28 mouse cellular contexts compared by ENCODE assay signal in genomic region chr11:70586261-70586660, GRCm38 (mm10). TPM values are rescaled to one million over a fixed set of nuclear protein-coding genes. Genes with fewer than 3 reads are reported as not detected.
DNase-seq lines count a peak whose midpoint lies in the region; ATAC-seq and TF ChIP-seq lines count a peak whose summit lies in the region.
"Had no signal": no experiment of that assay in that cellular context is flagged by ENCODE, and none has a peak within 500 bp of the region (broad histone marks: within the 10 kb centered on the region; RNA-seq: fewer than 3 reads in every experiment).

No protein-coding gene starts in this region.

- TF ChIP-seq RAD21 in CH12.LX (IDR thresholded peaks at IDR 0.05; ENCODE audit: low read depth, low read length): no peak

- intact Hi-C loops in left cerebral cortex, adult 2 months (cut with DNase I): no loop called here

- TF ChIP-seq EP300 in CH12.LX (IDR thresholded peaks at IDR 0.05; ENCODE audit: low read length): 0 out of 2 replicates have a peak, but pooled peaks have one; percentile 23

- no peaks in the 10 kb centered on the region for H3K9me3 ChIP-seq in CH12.LX (replicated peaks; ENCODE audit: low read length)
- H3K9me3 ChIP-seq in liver, embryonic 12.5 days (replicated peaks): no peaks in the 10 kb centered on the region
- H3K9me3 ChIP-seq: G1E; neural tube, embryonic 15.5 days had no signal

- dilution Hi-C loops in CH12.LX (cut with MboI; ENCODE audit: extremely low pct_ligation_motif_present, extremely low pct_unique_long_range_greater_than_20kb, low sequenced_read_pairs): no loop called here

- peaks cover 0 to 35% of the 10 kb centered on the region in 2 experiments for H3K36me3 ChIP-seq in CH12.LX (replicated peaks in 1 of 2; ENCODE audit: control insufficient read depth in 1 of 2, insufficient read depth in 1 of 2, low read length in 1 of 2)
- H3K36me3 ChIP-seq in myocyte (ENCODE audit: control insufficient read depth, insufficient read depth): no peaks in the 10 kb centered on the region
- 0 out of 2 replicates have a peak, but pooled peaks cover 7% of the 10 kb centered on the region for H3K36me3 ChIP-seq in liver, embryonic 12.5 days
- H3K36me3 ChIP-seq: neural tube, embryonic 15.5 days had no signal

- in situ Hi-C loops in CH12.LX (cut with MboI; ENCODE audit: low pct_ligation_motif_present, low pct_unique_long_range_greater_than_20kb, low sequenced_read_pairs): no loop called here

- no peak for TF ChIP-seq CTCF in left cerebral cortex, adult 2 months (IDR thresholded peaks at IDR 0.05)
- TF ChIP-seq CTCF in CH12.LX (conservative IDR thresholded peaks at IDR 0.05 in 1 of 2, IDR thresholded peaks at IDR 0.05 in 1 of 2; ENCODE audit: low read depth in 2 of 2, low read length in 2 of 2): no peak

- WGBS in liver, embryonic 12.5 days (ENCODE audit: insufficient replicate concordance): 72% methylated on average over 3 of the region's 3 CpGs

- H3K27ac ChIP-seq in left cerebral cortex, adult 2 months: peak overlapping the region; percentile 73
- H3K27ac ChIP-seq in CH12.LX (ENCODE audit: insufficient read depth, low read depth): peak overlapping the region; percentile 38
- no peak overlapping the region for H3K27ac ChIP-seq in liver, embryonic 12.5 days
- H3K27ac ChIP-seq: hindbrain, postnatal 0 days; liver, embryonic 14.5 days; neural tube, embryonic 15.5 days had no signal

- no peak overlapping the region for H3K4me3 ChIP-seq in left cerebral cortex, adult 2 months
- H3K4me3 ChIP-seq in CH12.LX (replicated peaks in 1 of 3; ENCODE audit: low read depth in 2 of 3, low read length in 2 of 3, poor library complexity in 1 of 3) (peak overlapping the region in 1 of 3 experiments; percentile 1), myocyte (no peak overlapping the region)
- H3K4me3 ChIP-seq in liver, embryonic 12.5 days: no peak overlapping the region
- H3K4me3 ChIP-seq: neural tube, embryonic 15.5 days had no signal

- DNase-seq in left cerebral cortex, adult 2 months (ENCODE audit: extremely low spot score in 1 of 2, low spot score in 2 of 2): no peak
- no peak for DNase-seq in left cerebral cortex, adult 11 months (ENCODE audit: low spot score)
- DNase-seq in CH12.LX (ENCODE audit: extremely low read depth): peak; percentile 72
- DNase-seq in brain, adult 2 months (ENCODE audit: low read depth, low spot score): peak; percentile 61
- no peak for DNase-seq in kidney, postnatal 36 days
- no peak for DNase-seq in urinary bladder, adult 2 months (ENCODE audit: low spot score)
- DNase-seq: cerebellum, postnatal 14 days; gastrocnemius, postnatal 25 days; kidney, adult 11 months; kidney, postnatal 10 days; midbrain, embryonic 14.5 days; right cerebral cortex, postnatal 14 days; thymus, postnatal 25 days had no signal

- H3K79me2 ChIP-seq in CH12.LX (replicated peaks; ENCODE audit: control insufficient read depth, extremely low read depth, insufficient read depth, poor library complexity, severe bottlenecking) (peaks cover 9% of the 10 kb centered on the region; the same call in 1 of the 2 replicates), myocyte (ENCODE audit: control insufficient read depth, insufficient read depth) (peaks cover 63% of the 10 kb centered on the region)

- no peak for ATAC-seq in liver, embryonic 12.5 days
- ATAC-seq: hindbrain, postnatal 0 days had no signal

- H3K4me1 ChIP-seq in CH12.LX (ENCODE audit: control insufficient read depth in 1 of 2, insufficient read depth in 2 of 2): peaks cover 49 to 96% of the 10 kb centered on the region in 2 experiments
- H3K4me1 ChIP-seq in liver, embryonic 12.5 days: peaks cover 33% of the 10 kb centered on the region

- TF ChIP-seq POLR2A in CH12.LX (IDR thresholded peaks at IDR 0.05; ENCODE audit: low read depth, low read length) (no peak), myocyte (IDR thresholded peaks at IDR 0.05; ENCODE audit: insufficient read length, low read depth) (no peak)

- H3K27me3 ChIP-seq in CH12.LX (replicated peaks): no peaks in the 10 kb centered on the region
- no peaks in the 10 kb centered on the region for H3K27me3 ChIP-seq in myocyte (ENCODE audit: control insufficient read depth, insufficient read depth, insufficient read length)
- no peaks in the 10 kb centered on the region for H3K27me3 ChIP-seq in liver, embryonic 12.5 days (replicated peaks)
- H3K27me3 ChIP-seq: neural tube, embryonic 15.5 days had no signal

- no peak overlapping the region for H3ac ChIP-seq in myocyte (ENCODE audit: control insufficient read depth, insufficient read length)

- peak overlapping the region; percentile 60; the same call in 1 of the 2 replicates for H3K4me2 ChIP-seq in CH12.LX (ENCODE audit: insufficient read depth, low read depth, poor library complexity, severe bottlenecking)
- peak overlapping the region; percentile 67 for H3K4me2 ChIP-seq in myocyte (ENCODE audit: low read depth)
- H3K4me2 ChIP-seq in liver, embryonic 12.5 days: no peak overlapping the region
- H3K4me2 ChIP-seq: neural tube, embryonic 15.5 days had no signal

- H3K9ac ChIP-seq in CH12.LX (ENCODE audit: insufficient read depth, low read depth): peak overlapping the region; percentile 7; the same call in 1 of the 2 replicates
- no peak overlapping the region for H3K9ac ChIP-seq in liver, embryonic 12.5 days
- H3K9ac ChIP-seq: liver, embryonic 14.5 days; neural tube, embryonic 15.5 days had no signal

TF ChIP-seq in CH12.LX, 34 proteins besides CTCF, POLR2A, EP300 and RAD21:
- TF ChIP-seq SIN3A (IDR thresholded peaks at IDR 0.05; ENCODE audit: low read length) (0 out of 2 replicates have a peak, but pooled peaks have one; percentile 47), BHLHE40 (IDR thresholded peaks at IDR 0.05; ENCODE audit: low read depth, low read length) (peak; percentile 52), TBP (conservative IDR thresholded peaks at IDR 0.05; ENCODE audit: low read depth, low read length) (no peak), USF1 (IDR thresholded peaks at IDR 0.05; ENCODE audit: low read depth, low read length) (no peak), TCF12 (IDR thresholded peaks at IDR 0.05; ENCODE audit: low read depth, low read length) (0 out of 2 replicates have a peak, but pooled peaks have one; percentile 11), MAZ (IDR thresholded peaks at IDR 0.05; ENCODE audit: low read depth, low read length) (no peak), MEF2A (IDR thresholded peaks at IDR 0.05; ENCODE audit: borderline replicate concordance, low read depth, low read length) (peak; percentile 19; the same call in 1 of the 2 replicates), SMC3 (IDR thresholded peaks at IDR 0.05; ENCODE audit: low read depth, low read length) (no peak)

TF ChIP-seq in myocyte, 11 proteins besides CTCF, POLR2A, EP300 and RAD21 (continues in another document):
- TF ChIP-seq MYOD1 (IDR thresholded peaks at IDR 0.05; ENCODE audit: control insufficient read depth in 1 of 3, insufficient read length in 2 of 3, low read depth in 2 of 3): no peak
- no peak for TF ChIP-seq SRF (IDR thresholded peaks at IDR 0.05; ENCODE audit: control insufficient read depth, insufficient read length, low read depth)
- no peak for TF ChIP-seq CEBPB (IDR thresholded peaks at IDR 0.05; ENCODE audit: insufficient read depth, poor library complexity, severe bottlenecking)
- TF ChIP-seq MAX (IDR thresholded peaks at IDR 0.05; ENCODE audit: low read depth): no peak
- TF ChIP-seq TCF12 (IDR thresholded peaks at IDR 0.05; ENCODE audit: insufficient read depth, poor library complexity, severe bottlenecking): no peak
- no peak for TF ChIP-seq MYOG (IDR thresholded peaks at IDR 0.05; ENCODE audit: control insufficient read depth in 1 of 3, insufficient read depth in 1 of 3, insufficient read length in 2 of 3, low read depth in 2 of 3)
- TF ChIP-seq REST (IDR thresholded peaks at IDR 0.05; ENCODE audit: insufficient read depth, insufficient read length): no peak
- no peak for TF ChIP-seq E2F4 (IDR thresholded peaks at IDR 0.05; ENCODE audit: insufficient read depth)

RNA-seq across cellular contexts. Expression of gene Mink1, which starts 23.6 kb away (rescaled TPM):
- total RNA-seq in left cerebral cortex, adult 2 months (2021): 100 to 1,000 TPM; 411 to 445 TPM
- 24.3 and 31.2 TPM in 2 replicates for total RNA-seq in CH12.LX (2012; rRNA removed)
- total RNA-seq in CH12.LX (2014; rRNA removed): 11.6 and 15.0 TPM in 2 replicates
- 79.8 and 82.8 TPM in 2 replicates for polyA plus RNA-seq in CH12.LX (2012; ENCODE audit: insufficient read length, low read depth)
- 34.4 TPM for polyA plus RNA-seq in myocyte (2012; fragmentation: generic; extraction: Trizol)
- 8.3 and 8.7 TPM in 2 replicates for polyA plus RNA-seq in liver, embryonic 12.5 days (2016; fragmentation: Nextera tagmentation; extraction: Ambion mirVana)
- 87.2 and 89.1 TPM in 2 replicates for polyA plus RNA-seq in urinary bladder, adult 2 months (2012; rRNA removed)

RNA-seq across cellular contexts. Expression of gene 4930544D05Rik, which starts 29.4 kb away (rescaled TPM):
- under 1 TPM; 0.61 TPM for total RNA-seq in left cerebral cortex, adult 2 months (2021)
- total RNA-seq in CH12.LX (2012; rRNA removed) (0.17 TPM in 1 of 2 replicates, not detected in the other), CH12.LX (2014; rRNA removed) (not detected in 2 replicates)
- polyA plus RNA-seq in CH12.LX (2012; ENCODE audit: insufficient read length, low read depth) (not detected in 2 replicates), myocyte (2012; fragmentation: generic; extraction: Trizol) (0.10 TPM)
- polyA plus RNA-seq in liver, embryonic 12.5 days (2016; fragmentation: Nextera tagmentation; extraction: Ambion mirVana): not detected in 2 replicates
- polyA plus RNA-seq in urinary bladder, adult 2 months (2012; rRNA removed): not detected in 2 replicates
- total RNA-seq: adrenal gland, postnatal 4 days; G1E; gastrocnemius, postnatal 25 days; hematopoietic stem cell, adult 5-6 weeks; hindbrain, postnatal 0 days had no signal
- polyA plus RNA-seq: forebrain, embryonic 11.5 days; frontal cortex, adult 2 months; G1E; heart, embryonic 16.5 days; hindbrain, postnatal 0 days; limb, embryonic 11.5 days; liver, embryonic 14.5 days; lung, embryonic 16.5 days; macrophage; midbrain, embryonic 14.5 days; neural tube, embryonic 15.5 days had no signal

RNA-seq across cellular contexts. Expression of gene Chrne, which starts 32.8 kb away (rescaled TPM):
- total RNA-seq in left cerebral cortex, adult 2 months (2021): not detected
- total RNA-seq in CH12.LX (2012; rRNA removed) (not detected in 2 replicates), CH12.LX (2014; rRNA removed) (not detected in 2 replicates)
- polyA plus RNA-seq in CH12.LX (2012; ENCODE audit: insufficient read length, low read depth) (not detected in 2 replicates), myocyte (2012; fragmentation: generic; extraction: Trizol) (5.3 TPM)
- polyA plus RNA-seq in liver, embryonic 12.5 days (2016; fragmentation: Nextera tagmentation; extraction: Ambion mirVana): not detected in 2 replicates
- polyA plus RNA-seq in urinary bladder, adult 2 months (2012; rRNA removed): 0.40 and 0.44 TPM in 2 replicates
- total RNA-seq: G1E; hematopoietic stem cell, adult 5-6 weeks; left cerebral cortex, adult 8-10 months had no signal
- polyA plus RNA-seq: forebrain, embryonic 11.5 days; G1E; heart, embryonic 16.5 days; limb, embryonic 11.5 days; liver, embryonic 14.5 days; macrophage; midbrain, embryonic 14.5 days had no signal

RNA-seq across cellular contexts. Expression of gene Pld2, which starts 46.4 kb away (rescaled TPM):
- total RNA-seq in left cerebral cortex, adult 2 months (2021): 10 to 100 TPM; 12.8 to 13.6 TPM
- total RNA-seq in CH12.LX (2012; rRNA removed) (4.0 and 4.8 TPM in 2 replicates), CH12.LX (2014; rRNA removed) (3.1 and 3.4 TPM in 2 replicates)
- polyA plus RNA-seq in CH12.LX (2012; ENCODE audit: insufficient read length, low read depth) (6.6 and 6.7 TPM in 2 replicates), myocyte (2012; fragmentation: generic; extraction: Trizol) (10.2 TPM)
- 2.0 and 2.6 TPM in 2 replicates for polyA plus RNA-seq in liver, embryonic 12.5 days (2016; fragmentation: Nextera tagmentation; extraction: Ambion mirVana)
- polyA plus RNA-seq in urinary bladder, adult 2 months (2012; rRNA removed): 33.6 and 38.7 TPM in 2 replicates
- polyA plus RNA-seq: G1E had no signal

RNA-seq across cellular contexts. Expression of gene Gp1ba, which starts 52.7 kb away (rescaled TPM):
- not detected for total RNA-seq in left cerebral cortex, adult 2 months (2021)
- total RNA-seq in CH12.LX (2012; rRNA removed): 0.25 TPM in 2 replicates
- not detected in 2 replicates for total RNA-seq in CH12.LX (2014; rRNA removed)
- 0.84 and 1.1 TPM in 2 replicates for polyA plus RNA-seq in CH12.LX (2012; ENCODE audit: insufficient read length, low read depth)
- 0.22 TPM for polyA plus RNA-seq in myocyte (2012; fragmentation: generic; extraction: Trizol)
- 5.5 and 5.6 TPM in 2 replicates for polyA plus RNA-seq in liver, embryonic 12.5 days (2016; fragmentation: Nextera tagmentation; extraction: Ambion mirVana)
- polyA plus RNA-seq in urinary bladder, adult 2 months (2012; rRNA removed): 0.01 and 0.10 TPM in 2 replicates
- total RNA-seq: gastrocnemius, postnatal 25 days; hindbrain, postnatal 0 days; left cerebral cortex, adult 8-10 months had no signal
- polyA plus RNA-seq: frontal cortex, adult 2 months had no signal

Comparison
In these comparisons a context has a peak if more than half of its experiments do, and no peak if none do; other contexts are left out.
1. DNase-seq: peak in CH12.LX (single experiment) and brain, adult 2 months (single experiment); none in left cerebral cortex, adult 2 months (0 of 2), left cerebral cortex, adult 11 months (single experiment), kidney, postnatal 36 days (0 of 2) and urinary bladder, adult 2 months (single experiment).